Mouse (Mus musculus) thymus, postnatal 36 days (tissue): ENCODE data around the gene Tmigd1.
A peak's percentile ranks its signal among the peaks of the same experiment; 100 is the strongest.
"Not testable (repeated sequence)": the region's sequence is repeated elsewhere in the genome, so short reads cannot be mapped to it uniquely, and the experiment has no call there.

Source experiments
- DNase-seq, 2 experiments: peaks; one replicate each; pipeline ENCODE4 v3.0.0; 2022; ENCODE audit warnings: mixed read lengths in 2 of 2

The Tmigd1 gene

GRCm38 (mm10) chr11:76899758-76900738 is 1.9 kb upstream of the Tmigd1 start:
- DNase-seq, result no peak

DNA sequence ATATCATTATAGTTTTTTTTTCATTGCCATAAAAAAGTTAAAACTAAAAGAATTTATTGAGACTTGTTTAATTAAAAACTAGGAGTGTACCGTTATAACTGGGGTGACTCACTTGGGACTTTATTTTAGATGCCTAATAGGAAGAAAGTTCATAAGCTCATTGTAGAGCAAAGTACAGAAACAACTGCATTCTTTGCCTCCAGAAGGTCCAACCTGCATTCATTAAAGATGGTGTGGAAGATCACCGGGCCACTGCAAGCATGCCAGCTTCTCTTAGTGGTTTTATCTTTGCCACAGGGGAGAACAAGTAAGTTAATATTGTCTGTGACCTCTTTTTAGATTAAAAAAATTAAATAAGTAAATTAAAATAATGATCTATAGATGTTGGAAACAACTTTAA is 2.4 kb downstream of the Tmigd1 start:
- no peak for DNase-seq

- no peak for DNase-seq
Measured at GRCm38 (mm10) chr11:76908651-76909050, 6.7 kb downstream of the Tmigd1 start.

GRCm38 (mm10) chr11:76911325-76912054 is 9.5 kb downstream of the Tmigd1 start:
- no peak for DNase-seq

- DNase-seq, result no peak
Measured at GRCm38 (mm10) chr11:76912055-76912395, 10.1 kb downstream of the Tmigd1 start.

DNA sequence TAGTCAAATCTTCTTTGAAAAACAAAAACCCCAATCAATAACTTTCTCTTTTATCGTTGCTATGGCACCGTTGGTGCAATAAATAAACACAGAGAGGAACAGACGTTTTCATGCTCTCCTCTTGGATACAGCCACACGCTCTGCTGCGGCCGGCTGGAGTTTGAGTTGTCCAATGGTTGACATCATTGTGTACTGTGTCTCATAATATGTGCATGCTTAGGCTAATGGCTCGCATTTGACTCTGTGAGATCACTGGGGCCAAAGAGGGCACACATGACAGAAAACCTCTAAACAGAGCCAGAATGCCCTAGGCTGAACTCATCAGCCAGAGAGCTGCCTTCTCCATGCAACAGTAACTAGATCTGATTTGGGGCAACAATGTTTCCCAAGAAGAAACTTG is 12.4 kb downstream of the Tmigd1 start:
- DNase-seq, result no peak

DNA sequence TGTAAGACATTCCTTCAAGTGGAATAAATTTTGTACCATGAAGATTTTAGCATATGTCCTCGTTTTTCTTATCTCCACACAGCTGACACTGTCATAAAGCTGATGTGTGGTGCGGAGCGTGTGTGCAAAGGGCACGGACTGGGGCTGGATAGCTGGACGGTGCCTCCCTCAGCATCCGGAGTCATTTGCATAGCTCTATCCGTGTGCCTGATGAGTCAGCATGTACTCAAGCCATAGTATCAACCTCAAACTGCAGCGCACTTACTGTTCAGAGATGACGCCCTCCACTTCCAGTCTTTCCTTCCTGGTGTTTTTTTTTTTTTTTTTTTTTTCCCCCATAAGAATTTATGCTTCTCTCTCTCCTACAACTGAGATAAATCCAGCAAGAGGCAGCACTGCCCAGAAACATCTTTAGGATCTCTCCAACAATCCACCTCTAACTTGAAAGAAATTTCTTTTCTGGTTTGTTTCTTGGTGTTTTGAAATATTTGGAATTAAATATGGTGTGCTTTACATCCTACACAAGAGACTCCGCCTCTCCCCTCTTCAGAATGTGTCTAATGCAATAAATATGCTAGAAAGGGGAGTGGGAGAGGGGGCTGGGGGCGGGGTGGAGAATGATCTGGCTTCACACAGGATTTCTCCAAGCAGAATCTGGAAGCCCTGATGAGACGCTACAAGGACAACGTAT is 14.7 kb downstream of the Tmigd1 start:
- no peak for DNase-seq

DNA sequence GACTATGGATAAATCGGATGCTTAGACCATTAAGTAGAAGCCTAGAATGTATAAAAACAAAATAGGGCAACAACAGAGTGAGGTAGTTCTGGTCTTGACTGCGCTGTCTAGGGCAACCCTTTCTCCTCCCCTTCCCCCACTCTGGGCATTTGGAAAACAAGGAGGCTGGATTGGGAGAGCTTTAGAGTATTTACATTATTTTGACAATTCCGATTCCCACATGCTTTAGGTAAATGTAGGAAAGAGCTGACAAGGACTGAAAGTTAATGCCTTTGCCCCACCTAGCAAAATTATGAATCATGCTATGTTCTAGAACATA is 15.2 kb downstream of the Tmigd1 start:
- no peak for DNase-seq

GRCm38 (mm10) chr11:76920607-76921006 is 18.6 kb downstream of the Tmigd1 start:
- no peak for DNase-seq

DNA sequence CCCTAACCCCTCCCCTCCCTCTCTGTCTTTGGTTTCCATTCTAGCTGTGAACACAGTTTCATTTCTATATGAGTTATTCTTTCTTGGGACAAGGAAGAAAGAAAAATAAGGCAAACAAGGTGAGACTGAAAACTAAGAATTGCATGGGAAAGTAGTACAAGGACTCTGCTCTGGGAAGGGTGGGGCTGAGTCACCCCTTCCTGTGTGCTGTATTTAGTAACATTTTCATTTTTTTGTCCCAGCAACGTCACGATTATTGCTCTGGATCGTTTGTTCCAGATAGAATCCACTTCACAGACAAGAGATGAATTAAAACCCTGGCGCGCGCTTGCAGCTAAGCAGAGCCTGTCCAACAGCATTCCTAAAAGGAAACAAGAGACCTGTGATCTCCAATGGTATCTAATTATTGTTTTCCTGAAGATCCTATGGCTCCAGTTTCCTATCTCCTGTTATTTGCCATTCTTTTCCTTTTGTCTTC is 22.8 kb downstream of the Tmigd1 start, which contains the start of gene Blmh:
TSS of gene Blmh (plus strand) at position 51 of the 478 bp plus-strand sequence.
- no peak for DNase-seq

GRCm38 (mm10) chr11:76928586-76928985 is 26.6 kb downstream of the Tmigd1 start:
- not testable (repeated sequence) for DNase-seq

DNA sequence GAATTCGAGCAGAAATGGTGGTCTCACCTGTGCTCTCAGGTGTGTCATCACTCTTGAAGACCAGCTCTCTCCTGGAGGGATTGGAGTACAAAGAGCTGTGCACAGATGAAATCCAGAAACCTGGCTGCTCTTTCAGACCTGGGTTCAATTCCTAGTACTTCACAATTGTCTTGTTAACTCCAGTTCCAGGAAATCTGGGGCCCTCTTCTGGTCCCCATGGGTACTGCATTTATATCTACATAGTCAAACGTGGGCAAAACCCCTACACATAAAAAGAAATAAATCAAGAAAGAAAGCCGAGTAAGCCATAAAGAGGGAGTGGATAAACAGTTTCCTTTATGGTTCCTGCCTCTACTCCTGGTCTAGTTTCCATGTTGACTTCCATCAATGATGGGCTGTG is 31.2 kb downstream of the Tmigd1 start:
- DNase-seq, result no peak

DNA sequence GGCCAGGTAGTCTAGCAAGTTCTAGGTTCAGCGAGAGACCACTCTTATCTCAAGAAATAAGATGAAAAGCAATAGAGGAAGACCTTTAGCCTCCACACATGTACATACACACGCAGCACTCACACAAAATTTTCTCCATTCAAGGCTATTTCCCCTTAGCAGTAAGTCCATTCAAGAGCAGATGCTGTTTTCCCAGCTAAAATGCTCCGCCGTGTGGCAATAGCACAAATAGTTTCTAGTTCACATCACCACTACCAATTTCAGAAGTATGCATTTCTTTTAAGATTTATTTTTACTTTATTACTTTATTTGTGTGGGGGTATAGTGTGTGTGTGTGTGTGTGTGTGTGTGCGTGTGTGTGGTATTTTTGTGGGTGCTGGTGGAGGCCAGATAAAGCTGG is 34.6 kb downstream of the Tmigd1 start:
- no peak for DNase-seq

DNA sequence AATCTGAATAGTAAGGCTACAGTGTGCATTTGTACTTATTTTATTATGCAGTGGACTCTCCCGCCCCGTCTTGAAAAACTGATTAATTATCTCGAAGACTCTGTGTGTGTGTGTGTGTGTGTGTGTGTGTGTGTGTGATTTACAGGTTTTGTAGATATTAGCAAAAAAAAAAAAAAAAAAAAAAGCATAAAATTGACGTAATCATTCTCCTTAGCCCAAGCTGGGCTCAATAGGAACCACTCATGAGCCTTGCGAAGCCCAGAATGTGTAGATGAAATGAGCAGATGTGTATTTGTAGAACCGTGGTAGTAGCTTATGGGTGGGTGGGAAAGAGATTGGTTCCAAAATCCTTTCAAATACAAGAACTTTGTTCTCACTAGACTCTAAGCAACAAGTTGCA is 42.9 kb downstream of the Tmigd1 start:
- no peak for DNase-seq

- peak; percentile 94 to 96 for DNase-seq
Measured at GRCm38 (mm10) chr11:76945386-76946202, 43.6 kb downstream of the Tmigd1 start.

DNA sequence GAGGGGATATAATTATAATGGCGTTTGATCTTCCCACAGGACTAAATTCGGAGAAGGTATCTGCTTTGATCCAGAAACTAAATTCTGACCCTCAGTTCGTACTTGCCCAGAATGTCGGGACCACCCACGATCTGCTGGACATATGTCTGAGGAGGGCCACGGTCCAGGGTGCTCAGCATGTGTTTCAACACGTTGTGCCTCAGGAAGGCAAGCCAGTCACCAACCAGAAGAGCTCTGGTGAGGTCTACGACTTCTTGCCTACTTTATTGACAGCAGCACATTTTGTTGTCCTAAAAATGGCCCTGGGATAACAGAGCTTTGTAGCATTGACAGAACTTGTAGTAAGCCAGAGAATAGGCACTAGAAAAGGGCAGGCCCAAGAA is 44.2 kb downstream of the Tmigd1 start:
- DNase-seq, result peak in 1 of 2 experiments; percentile 5

- no peak for DNase-seq
Measured at GRCm38 (mm10) chr11:76953536-76953935, 51.6 kb downstream of the Tmigd1 start.

GRCm38 (mm10) chr11:76965703-76966102 is 63.7 kb downstream of the Tmigd1 start:
- DNase-seq, result no peak
